Mouse (Mus musculus): Measurements from ENCODE around the gene Ddx47.

- TF ChIP-seq CTCF (IDR thresholded peaks at IDR 0.05; ENCODE audit: insufficient read depth, low read length) = no peak
- no peak for TF ChIP-seq POLR2A (IDR thresholded peaks at IDR 0.05; ENCODE audit: borderline replicate concordance, extremely low read depth, low read depth, low read length)
These were observed 12.0 kb downstream of the Ddx47 start for GRCm38 (mm10) chr6:135023379-135023778.
